Mouse (Mus musculus) small intestine, adult 2 months (tissue): ENCODE data around the gene Sh3bgrl.

Experiments
- CTCF ChIP-seq: fragments of 200-500 bp; IDR thresholded peaks from 2 replicates; pipeline ENCODE4 v1.5.1; 2012; ENCODE audit warnings: low read depth, mild to moderate bottlenecking, control low read depth, inconsistent platforms, low read length, moderate library complexity, mixed read lengths; ENCODE audit not compliant: insufficient replicate concordance, insufficient read length; ENCODE audit errors: extremely low read depth
- POLR2A ChIP-seq: fragments of 200-500 bp; IDR thresholded peaks from 2 replicates; pipeline ENCODE4 v1.6.1; 2012; ENCODE audit warnings: low read depth, mild to moderate bottlenecking, control low read depth, inconsistent platforms, low read length, moderate library complexity

GRCm38 (mm10) chrX:109238163-109238562 lies 143.0 kb downstream of the Sh3bgrl start:
- TF ChIP-seq POLR2A = no peak
- TF ChIP-seq CTCF = no peak
